ENCODE assay signal across 13 mouse cellular contexts in genomic region chr17:48544722-48545121, GRCm38 (mm10).
DNase-seq lines count a peak whose midpoint lies in the region; ATAC-seq and TF ChIP-seq lines count a peak whose summit lies in the region.
"Had no signal": no experiment of that assay in that cellular context is flagged by ENCODE, and none has a peak within 500 bp of the region (broad histone marks: within the 10 kb centered on the region; RNA-seq: fewer than 3 reads in every experiment).

No protein-coding gene starts in this region.

- H3K36me3 ChIP-seq in E14TG2a.4 (ENCODE audit: insufficient read depth, low read length): no peaks in the 10 kb centered on the region
- H3K36me3 ChIP-seq in kidney, embryonic 16.5 days (ENCODE audit: insufficient read depth, low read length): no peaks in the 10 kb centered on the region
- H3K36me3 ChIP-seq in lung, embryonic 15.5 days: no peaks in the 10 kb centered on the region
- H3K36me3 ChIP-seq: G1E; midbrain, embryonic 12.5 days had no signal

- peak; percentile 13 to 39 for DNase-seq in adrenal gland, adult (ENCODE audit: inconsistent age in 2 of 2, low spot score in 1 of 2)
- no peak for DNase-seq in adrenal gland, adult 18-20 months (ENCODE audit: low spot score in 2 of 2)
- DNase-seq in layer of hippocampus, postnatal 36 days: no peak
- DNase-seq in heart, adult 18-20 months: no peak
- DNase-seq: cerebellum, postnatal 14 days; gastrocnemius, postnatal 10 days; heart, postnatal 4 days had no signal

- H3K4me3 ChIP-seq in E14TG2a.4 (replicated peaks; ENCODE audit: low read length): 0 out of 2 replicates have a peak overlapping the region, but pooled peaks have one; percentile 33
- H3K4me3 ChIP-seq in kidney, embryonic 16.5 days (ENCODE audit: low read length): no peak overlapping the region
- H3K4me3 ChIP-seq in lung, embryonic 15.5 days: no peak overlapping the region
- H3K4me3 ChIP-seq: midbrain, embryonic 12.5 days had no signal

- H3K27ac ChIP-seq in kidney, embryonic 16.5 days (ENCODE audit: low read length): peak overlapping the region; percentile 30; the same call in 1 of the 2 replicates
- H3K27ac ChIP-seq in lung, embryonic 15.5 days: 0 out of 2 replicates have a peak overlapping the region, but pooled peaks have one; percentile 3
- H3K27ac ChIP-seq: midbrain, embryonic 12.5 days had no signal

- ATAC-seq in kidney, embryonic 16.5 days (ENCODE audit: low FRiP score, low TSS enrichment): peak; percentile 81
- ATAC-seq in lung, embryonic 15.5 days (ENCODE audit: borderline replicate concordance, extremely low read depth, low FRiP score, low TSS enrichment): no peak
- ATAC-seq in cerebellum, adult (ENCODE audit: insufficient number of reproducible peaks, low FRiP score, low TSS enrichment): no peak

- H3K4me1 ChIP-seq in E14TG2a.4 (replicated peaks; ENCODE audit: low read depth, low read length): peaks cover 28% of the 10 kb centered on the region
- peaks cover 7% of the 10 kb centered on the region for H3K4me1 ChIP-seq in kidney, embryonic 16.5 days (ENCODE audit: insufficient read depth, low read length)
- 0 out of 2 replicates have a peak, but pooled peaks cover 9% of the 10 kb centered on the region for H3K4me1 ChIP-seq in lung, embryonic 15.5 days
- H3K4me1 ChIP-seq: midbrain, embryonic 12.5 days had no signal

- H3K4me2 ChIP-seq in kidney, embryonic 16.5 days (replicated peaks; ENCODE audit: low read depth, low read length): 0 out of 2 replicates have a peak overlapping the region, but pooled peaks have one; percentile 33
- 0 out of 2 replicates have a peak overlapping the region, but pooled peaks have one; percentile 7 for H3K4me2 ChIP-seq in lung, embryonic 15.5 days
- H3K4me2 ChIP-seq: midbrain, embryonic 12.5 days had no signal

- 18% methylated on average over 9 of the region's 9 CpGs for WGBS in kidney, embryonic 16.5 days
- 25% methylated on average over 9 of the region's 9 CpGs for WGBS in lung, embryonic 15.5 days

- H3K9ac ChIP-seq in kidney, embryonic 16.5 days (replicated peaks; ENCODE audit: low read length): no peak overlapping the region
- no peak overlapping the region for H3K9ac ChIP-seq in lung, embryonic 15.5 days
- H3K9ac ChIP-seq: midbrain, embryonic 12.5 days had no signal

- TF ChIP-seq CTCF in E14TG2a.4 (conservative IDR thresholded peaks at IDR 0.05; ENCODE audit: low read length): no peak

- peaks cover 13% of the 10 kb centered on the region for H3K9me3 ChIP-seq in E14TG2a.4 (ENCODE audit: low read length)
- 0 out of 2 replicates have a peak, but pooled peaks cover 4% of the 10 kb centered on the region for H3K9me3 ChIP-seq in kidney, embryonic 16.5 days (ENCODE audit: low read length)
- H3K9me3 ChIP-seq in lung, embryonic 15.5 days: no peaks in the 10 kb centered on the region
- H3K9me3 ChIP-seq: midbrain, embryonic 12.5 days had no signal

- H3K27me3 ChIP-seq in E14TG2a.4 (ENCODE audit: insufficient read depth, low read length): peaks cover 59% of the 10 kb centered on the region
- no peaks in the 10 kb centered on the region for H3K27me3 ChIP-seq in kidney, embryonic 16.5 days (ENCODE audit: insufficient read depth, low read length)
- H3K27me3 ChIP-seq in lung, embryonic 15.5 days: no peaks in the 10 kb centered on the region
- H3K27me3 ChIP-seq: midbrain, embryonic 12.5 days had no signal

Comparison
In these comparisons a context has a peak if more than half of its experiments do, and no peak if none do; other contexts are left out.
1. DNase-seq: peak in adrenal gland, adult (2 of 2); none in adrenal gland, adult 18-20 months (0 of 2), layer of hippocampus, postnatal 36 days (0 of 2) and heart, adult 18-20 months (0 of 2).